Mouse (Mus musculus): ENCODE measurements around the gene Sh3kbp1. TPM values are rescaled to one million over a fixed set of nuclear protein-coding genes. Genes with fewer than 3 reads are reported as not detected.

Sh3kbp1 gene
- polyA plus RNA-seq, 1 experiment from 2014 or later = 17.9 TPM

DNA sequence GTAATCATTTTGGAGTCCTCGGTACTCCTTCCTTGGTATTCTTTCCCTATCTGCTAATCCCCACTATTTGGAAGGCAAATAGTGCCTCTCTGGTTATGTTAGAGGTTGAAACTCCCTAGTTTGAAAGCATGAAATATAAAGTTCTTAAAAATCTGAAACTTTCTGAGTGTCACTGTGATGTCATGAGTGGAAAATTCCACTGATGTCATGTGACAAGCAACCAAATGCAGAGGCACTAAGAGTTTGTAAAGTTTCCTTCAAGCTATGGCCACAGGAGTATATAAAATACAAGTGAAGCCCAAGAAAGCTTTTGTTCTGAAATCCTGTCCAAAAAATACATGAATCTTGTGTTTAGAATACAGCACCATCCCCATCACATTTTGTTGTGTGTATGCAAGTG, 94.3 kb downstream of the Sh3kbp1 start:
- 89% methylated on average over 1 of the region's 1 CpGs for WGBS
- Histone ChIP-seq H3K4me3 (ENCODE audit: low read depth, low read length) (no peak overlapping the region), H3K27me3 (replicated peaks; ENCODE audit: insufficient read depth, low read length) (no peaks in the 10 kb centered on the region), H3K4me1 (ENCODE audit: insufficient read depth, low read depth, low read length) (no peaks in the 10 kb centered on the region), H3K9ac (replicated peaks; ENCODE audit: low read depth) (no peak overlapping the region), H3K9me3 (ENCODE audit: low read length) (no peaks in the 10 kb centered on the region), H3K4me2 (replicated peaks; ENCODE audit: low read depth, low read length) (no peak overlapping the region), H3K27ac (ENCODE audit: low read length) (no peak overlapping the region), H3K36me3 (ENCODE audit: insufficient read depth, low read length) (no peaks in the 10 kb centered on the region)
- ATAC-seq (no peak), DNase-seq (ENCODE audit: low spot score) (no peak)
- TF ChIP-seq CTCF (IDR thresholded peaks at IDR 0.05) (no peak), EP300 (IDR thresholded peaks at IDR 0.05) (no peak)

DNA sequence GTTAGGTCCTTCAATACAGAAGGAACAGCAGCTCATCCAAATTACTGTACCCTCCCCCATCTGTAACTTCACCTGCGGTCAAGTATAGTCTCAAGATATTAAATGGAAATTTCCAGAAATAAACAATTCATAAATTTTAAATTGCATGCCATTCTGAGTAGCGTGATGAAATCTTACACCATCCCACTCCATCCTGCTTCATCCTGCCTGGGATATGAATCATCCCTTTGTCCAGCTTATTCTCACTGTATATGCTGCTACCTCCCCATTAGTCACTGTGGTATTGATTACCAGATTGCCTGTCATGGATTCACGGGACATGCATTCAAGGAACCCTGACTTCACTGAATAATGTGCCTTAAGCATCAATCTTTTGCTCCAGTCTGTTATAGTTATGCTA, 104.3 kb downstream of the Sh3kbp1 start:
- TF ChIP-seq CTCF (IDR thresholded peaks at IDR 0.05) (no peak), EP300 (IDR thresholded peaks at IDR 0.05) (no peak)
- ATAC-seq (no peak), DNase-seq (ENCODE audit: low spot score) (no peak)
- Histone ChIP-seq H3K36me3 (ENCODE audit: insufficient read depth, low read length) (no peaks in the 10 kb centered on the region), H3K4me2 (replicated peaks; ENCODE audit: low read depth, low read length) (no peak overlapping the region), H3K4me3 (ENCODE audit: low read depth, low read length) (no peak overlapping the region), H3K9me3 (ENCODE audit: low read length) (no peaks in the 10 kb centered on the region), H3K27me3 (replicated peaks; ENCODE audit: insufficient read depth, low read length) (no peaks in the 10 kb centered on the region), H3K4me1 (ENCODE audit: insufficient read depth, low read depth, low read length) (no peaks in the 10 kb centered on the region), H3K9ac (replicated peaks; ENCODE audit: low read depth) (no peak overlapping the region), H3K27ac (ENCODE audit: low read length) (no peak overlapping the region)
- 76% methylated on average over 3 of the region's 3 CpGs for WGBS

DNA sequence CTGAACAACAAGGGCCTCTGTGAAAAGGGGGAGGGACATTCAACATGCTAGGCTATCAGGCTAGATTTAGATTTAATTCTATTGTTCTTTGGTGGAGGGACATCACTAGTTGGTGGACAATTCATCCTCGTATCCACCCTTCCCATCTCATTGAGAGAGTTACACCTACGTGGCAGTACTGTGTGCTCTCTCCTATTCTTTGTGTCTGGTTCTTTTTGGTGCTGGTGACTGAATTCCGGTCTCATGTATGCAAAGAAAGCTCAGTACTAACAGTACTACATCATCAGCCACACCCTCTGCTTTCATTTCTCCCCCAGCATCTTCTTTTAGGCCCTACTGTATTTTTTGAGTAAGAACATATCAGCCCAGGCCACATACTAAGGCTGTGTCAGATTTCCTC, 105.8 kb downstream of the Sh3kbp1 start:
- Histone ChIP-seq H3K4me1 (ENCODE audit: insufficient read depth, low read depth, low read length) (no peaks in the 10 kb centered on the region), H3K4me3 (ENCODE audit: low read depth, low read length) (no peak overlapping the region), H3K9ac (replicated peaks; ENCODE audit: low read depth) (no peak overlapping the region), H3K9me3 (ENCODE audit: low read length) (no peaks in the 10 kb centered on the region), H3K4me2 (replicated peaks; ENCODE audit: low read depth, low read length) (no peak overlapping the region), H3K27me3 (replicated peaks; ENCODE audit: insufficient read depth, low read length) (no peaks in the 10 kb centered on the region), H3K27ac (ENCODE audit: low read length) (no peak overlapping the region), H3K36me3 (ENCODE audit: insufficient read depth, low read length) (no peaks in the 10 kb centered on the region)
- DNase-seq (ENCODE audit: low spot score) (no peak), ATAC-seq (no peak)
- WGBS = 80% methylated on average over 3 of the region's 3 CpGs
- TF ChIP-seq EP300 (IDR thresholded peaks at IDR 0.05) (no peak), CTCF (IDR thresholded peaks at IDR 0.05) (no peak)

DNA sequence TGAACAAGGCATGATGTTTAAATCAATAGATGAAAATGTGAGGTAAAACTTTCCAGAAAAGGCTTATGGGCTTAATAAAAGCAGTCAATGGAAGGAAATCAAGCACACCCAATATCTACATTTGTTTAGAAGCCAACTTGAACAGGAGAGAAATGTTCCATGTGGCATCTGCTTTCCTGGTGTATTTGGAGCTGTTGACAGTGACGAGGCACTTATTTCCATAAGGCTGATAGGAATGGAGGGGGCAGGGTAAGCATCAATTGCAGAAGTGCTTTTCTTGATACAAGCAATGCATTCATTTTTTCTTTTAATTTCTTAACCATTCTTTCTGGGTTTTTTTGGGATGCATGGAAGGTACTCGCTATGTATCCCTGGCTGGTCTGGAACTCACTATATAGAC, 106.9 kb downstream of the Sh3kbp1 start:
- Histone ChIP-seq H3K4me2 (replicated peaks; ENCODE audit: low read depth, low read length) (no peak overlapping the region), H3K27ac (ENCODE audit: low read length) (no peak overlapping the region), H3K36me3 (ENCODE audit: insufficient read depth, low read length) (no peaks in the 10 kb centered on the region), H3K9ac (replicated peaks; ENCODE audit: low read depth) (no peak overlapping the region), H3K4me1 (ENCODE audit: insufficient read depth, low read depth, low read length) (no peaks in the 10 kb centered on the region), H3K4me3 (ENCODE audit: low read depth, low read length) (no peak overlapping the region), H3K27me3 (replicated peaks; ENCODE audit: insufficient read depth, low read length) (no peaks in the 10 kb centered on the region), H3K9me3 (ENCODE audit: low read length) (no peaks in the 10 kb centered on the region)
- 82% methylated on average over 2 of the region's 2 CpGs for WGBS
- DNase-seq (ENCODE audit: low spot score) (no peak), ATAC-seq (no peak)
- TF ChIP-seq CTCF (IDR thresholded peaks at IDR 0.05) = no peak
- no peak for TF ChIP-seq EP300 (IDR thresholded peaks at IDR 0.05)

DNA sequence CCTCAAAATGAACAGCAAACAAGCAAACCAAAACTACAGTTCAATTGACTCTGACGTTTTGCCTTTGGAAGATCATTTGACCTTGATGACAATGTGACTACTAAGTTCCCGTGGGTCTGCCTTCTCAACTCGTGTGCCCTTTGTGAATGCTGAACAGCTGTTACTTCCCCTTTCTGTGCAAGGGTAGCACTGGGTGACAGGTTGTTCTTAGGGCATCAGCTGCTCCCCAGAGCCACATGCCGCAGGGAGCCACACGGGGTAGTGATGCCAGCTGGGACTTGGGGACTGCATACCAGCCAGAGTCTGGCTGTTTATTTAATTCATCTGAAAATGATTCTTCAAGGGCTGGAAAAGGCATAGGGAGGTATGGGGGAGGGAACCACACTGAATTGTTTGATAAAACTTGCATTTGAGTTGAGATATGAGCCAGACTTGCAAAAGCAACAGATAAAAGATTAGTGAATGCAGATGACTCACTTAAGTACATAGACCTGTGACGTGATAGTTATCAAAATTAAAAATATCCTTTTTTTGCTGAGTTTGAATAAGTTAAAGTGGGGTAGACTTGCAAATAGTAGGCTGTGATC, 108.5 kb downstream of the Sh3kbp1 start:
- WGBS = 48% methylated on average over 6 of the region's 6 CpGs
- no peak for DNase-seq (ENCODE audit: low spot score)
- no peaks in the 10 kb centered on the region for H3K36me3 ChIP-seq (ENCODE audit: insufficient read depth, low read length)
- H3K27me3 ChIP-seq (replicated peaks; ENCODE audit: insufficient read depth, low read length) = no peaks in the 10 kb centered on the region
- no peaks in the 10 kb centered on the region for H3K9me3 ChIP-seq (ENCODE audit: low read length)
- H3K27ac ChIP-seq (ENCODE audit: low read length) = no peak overlapping the region
- TF ChIP-seq EP300 (IDR thresholded peaks at IDR 0.05) (no peak), CTCF (IDR thresholded peaks at IDR 0.05) (no peak)
- ATAC-seq = no peak
- H3K4me3 ChIP-seq (ENCODE audit: low read depth, low read length) = no peak overlapping the region
- H3K4me2 ChIP-seq (replicated peaks; ENCODE audit: low read depth, low read length) = no peak overlapping the region
- H3K9ac ChIP-seq (replicated peaks; ENCODE audit: low read depth) = no peak overlapping the region
- no peaks in the 10 kb centered on the region for H3K4me1 ChIP-seq (ENCODE audit: insufficient read depth, low read depth, low read length)

DNA sequence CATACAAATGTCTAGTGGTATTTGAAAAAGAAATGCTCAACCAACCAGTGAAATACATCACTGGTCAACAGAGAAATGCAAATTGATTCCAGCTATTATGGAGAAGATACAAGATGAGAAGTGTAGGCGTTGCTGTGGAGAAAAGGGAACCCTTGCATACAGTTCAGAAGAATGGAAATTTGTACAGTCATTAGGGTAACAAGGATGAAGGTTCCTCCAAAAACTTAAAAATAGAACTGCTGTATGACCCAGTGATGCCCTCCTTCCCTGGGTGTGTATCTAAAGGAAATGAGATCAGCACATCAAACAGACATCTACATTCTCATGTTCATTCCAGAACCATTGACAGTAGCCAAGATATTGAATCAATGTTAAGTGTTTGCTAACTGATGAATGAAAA, 110.3 kb downstream of the Sh3kbp1 start:
- H3K4me1 ChIP-seq (ENCODE audit: insufficient read depth, low read depth, low read length) = no peaks in the 10 kb centered on the region
- DNase-seq (ENCODE audit: low spot score) (no peak), ATAC-seq (no peak)
- no peak for TF ChIP-seq CTCF (IDR thresholded peaks at IDR 0.05)
- H3K36me3 ChIP-seq (ENCODE audit: insufficient read depth, low read length) = no peaks in the 10 kb centered on the region
- no peaks in the 10 kb centered on the region for H3K9me3 ChIP-seq (ENCODE audit: low read length)
- WGBS = 83% methylated on average over 1 of the region's 1 CpGs
- no peak overlapping the region for H3K4me2 ChIP-seq (replicated peaks; ENCODE audit: low read depth, low read length)
- no peaks in the 10 kb centered on the region for H3K27me3 ChIP-seq (replicated peaks; ENCODE audit: insufficient read depth, low read length)
- no peak overlapping the region for H3K27ac ChIP-seq (ENCODE audit: low read length)
- no peak overlapping the region for H3K9ac ChIP-seq (replicated peaks; ENCODE audit: low read depth)
- H3K4me3 ChIP-seq (ENCODE audit: low read depth, low read length) = no peak overlapping the region

DNA sequence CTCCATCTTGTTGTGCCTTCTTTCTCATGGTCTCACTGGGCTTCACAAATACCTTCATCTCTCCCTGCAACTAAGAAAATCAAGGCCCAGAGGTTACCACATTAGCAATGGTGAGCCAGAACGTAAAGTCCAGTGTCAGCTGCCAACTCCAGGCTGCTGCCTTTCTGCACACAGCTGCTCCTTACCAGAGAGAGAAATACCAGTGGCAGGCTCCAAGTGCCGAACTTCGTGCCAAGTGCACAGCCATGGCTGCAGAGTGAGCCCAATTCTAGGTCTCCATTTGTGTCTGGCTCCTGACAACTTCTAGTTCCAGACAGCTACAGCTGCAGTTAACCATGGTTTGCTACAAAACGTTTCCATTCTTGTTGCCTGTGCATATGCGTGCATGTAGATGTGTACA, 117.0 kb downstream of the Sh3kbp1 start:
- peak; percentile 36 for DNase-seq (ENCODE audit: low spot score)
- no peak for TF ChIP-seq EP300 (IDR thresholded peaks at IDR 0.05)
- no peak for TF ChIP-seq CTCF (IDR thresholded peaks at IDR 0.05)
- Histone ChIP-seq H3K36me3 (ENCODE audit: insufficient read depth, low read length) (no peaks in the 10 kb centered on the region), H3K9ac (replicated peaks; ENCODE audit: low read depth) (no peak overlapping the region), H3K27me3 (replicated peaks; ENCODE audit: insufficient read depth, low read length) (no peaks in the 10 kb centered on the region), H3K4me2 (replicated peaks; ENCODE audit: low read depth, low read length) (no peak overlapping the region), H3K4me1 (ENCODE audit: insufficient read depth, low read depth, low read length) (no peaks in the 10 kb centered on the region), H3K27ac (ENCODE audit: low read length) (no peak overlapping the region), H3K4me3 (ENCODE audit: low read depth, low read length) (no peak overlapping the region), H3K9me3 (ENCODE audit: low read length) (no peaks in the 10 kb centered on the region)
- 50% methylated on average over 5 of the region's 5 CpGs for WGBS
- ATAC-seq = peak; percentile 71
